Mouse (Mus musculus) embryonic facial prominence, embryonic 10.5 days (tissue): ENCODE results near the gene Kirrel. TPM values are rescaled to one million over a fixed set of nuclear protein-coding genes. Genes with fewer than 3 reads are reported as not detected.

Experiments used
- DNase-seq: peaks from one replicate; pipeline ENCODE4 v3.0.0-alpha.2; 2017; ENCODE audit warnings: low spot score
- H3K27ac ChIP-seq: fragments of 300-500 bp; sonication (generic); replicated peaks from 2 replicates; pipeline ENCODE4 v1.5.1; 2016; ENCODE audit warnings: mild to moderate bottlenecking
- H3K27me3 ChIP-seq: fragments of 300-500 bp; sonication (generic); replicated peaks from 2 replicates; pipeline ENCODE4 v1.6.1; 2016; ENCODE audit warnings: low read depth, mild to moderate bottlenecking; ENCODE audit not compliant: poor library complexity, severe bottlenecking
- H3K36me3 ChIP-seq: fragments of 300-500 bp; sonication (generic); replicated peaks from 2 replicates; pipeline ENCODE4 v1.6.1; 2016; ENCODE audit warnings: mild to moderate bottlenecking, moderate library complexity
- H3K4me1 ChIP-seq: fragments of 300-500 bp; sonication (generic); 2 replicates; pipeline ENCODE4 v1.6.1; 2016
- H3K4me3 ChIP-seq: fragments of 300-500 bp; sonication (generic); 2 replicates; pipeline ENCODE4 v1.5.1; 2016; ENCODE audit warnings: mild to moderate bottlenecking, moderate library complexity
- H3K9me3 ChIP-seq: fragments of 300-500 bp; sonication (generic); 2 replicates; pipeline ENCODE4 v1.6.1; 2016; ENCODE audit warnings: mild to moderate bottlenecking
- WGBS: fragments of 180-500 bp; shearing (Covaris S2); methylation state at CpG from one replicate; pipeline ENCODE4 v1.1.7; 2016; 5-methylcytosine and 5-hydroxymethylcytosine counted together
- polyA plus RNA-seq: library from polyadenylated mRNA; unstranded; fragments of >200 nt; fragmentation: Nextera tagmentation; extraction: Ambion mirVana; gene quantifications from 2 replicates; pipeline ENCODE4 v1.2.1, GENCODE M21; 2016

Kirrel gene
- polyA plus RNA-seq, 1 experiment from 2014 or later = 17.4 TPM

DNA sequence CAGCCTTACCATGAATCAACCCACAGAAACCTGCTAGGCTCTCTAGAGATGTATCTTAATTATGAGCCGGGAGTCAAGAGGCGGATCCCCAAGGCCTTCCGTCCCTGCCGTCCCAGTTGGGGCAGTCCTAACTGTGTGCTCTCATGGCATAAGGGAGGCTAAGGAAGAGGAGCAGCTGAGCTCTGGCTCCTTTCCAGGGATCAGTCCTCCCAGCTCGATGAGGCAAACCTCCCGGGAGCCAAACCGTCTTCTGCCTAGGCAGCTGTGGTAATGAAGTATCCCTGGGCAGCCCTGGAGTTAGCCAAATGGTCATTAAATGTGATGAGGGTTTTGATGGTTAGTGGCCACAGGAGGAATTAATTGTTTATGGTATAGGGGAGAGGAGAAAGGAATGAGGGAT is 87.4 kb downstream of the Kirrel start:
- no peaks in the 10 kb centered on the region for H3K27me3 ChIP-seq
- no peak overlapping the region for H3K27ac ChIP-seq
- no peaks in the 10 kb centered on the region for H3K9me3 ChIP-seq
- 90% methylated on average over 7 of the region's 7 CpGs for WGBS
- DNase-seq = no peak
- no peaks in the 10 kb centered on the region for H3K4me1 ChIP-seq
- H3K36me3 ChIP-seq = peaks cover 95% of the 10 kb centered on the region
- no peak overlapping the region for H3K4me3 ChIP-seq

GRCm38 (mm10) chr3:87082235-87082634 is 92.3 kb downstream of the Kirrel start:
- Histone ChIP-seq H3K27ac (no peak overlapping the region), H3K27me3 (no peaks in the 10 kb centered on the region), H3K9me3 (no peaks in the 10 kb centered on the region), H3K4me1 (peaks cover 10% of the 10 kb centered on the region), H3K36me3 (peaks cover 83% of the 10 kb centered on the region), H3K4me3 (no peak overlapping the region)
- DNase-seq = peak; percentile 77
- 72% methylated on average over 3 of the region's 3 CpGs for WGBS

GRCm38 (mm10) chr3:87079751-87080150 is 94.8 kb downstream of the Kirrel start:
- Histone ChIP-seq H3K36me3 (peaks cover 58% of the 10 kb centered on the region), H3K27me3 (no peaks in the 10 kb centered on the region), H3K27ac (no peak overlapping the region), H3K4me3 (no peak overlapping the region), H3K9me3 (no peaks in the 10 kb centered on the region), H3K4me1 (peaks cover 12% of the 10 kb centered on the region)
- WGBS = 88% methylated on average over 4 of the region's 4 CpGs
- DNase-seq = no peak

- DNase-seq = no peak
- Histone ChIP-seq H3K4me3 (no peak overlapping the region), H3K9me3 (no peaks in the 10 kb centered on the region), H3K27ac (no peak overlapping the region), H3K4me1 (peaks cover 12% of the 10 kb centered on the region), H3K27me3 (no peaks in the 10 kb centered on the region), H3K36me3 (peaks cover 56% of the 10 kb centered on the region)
- 92% methylated on average over 7 of the region's 7 CpGs for WGBS
These were observed 95.2 kb downstream of the Kirrel start for GRCm38 (mm10) chr3:87079301-87079700.

DNA sequence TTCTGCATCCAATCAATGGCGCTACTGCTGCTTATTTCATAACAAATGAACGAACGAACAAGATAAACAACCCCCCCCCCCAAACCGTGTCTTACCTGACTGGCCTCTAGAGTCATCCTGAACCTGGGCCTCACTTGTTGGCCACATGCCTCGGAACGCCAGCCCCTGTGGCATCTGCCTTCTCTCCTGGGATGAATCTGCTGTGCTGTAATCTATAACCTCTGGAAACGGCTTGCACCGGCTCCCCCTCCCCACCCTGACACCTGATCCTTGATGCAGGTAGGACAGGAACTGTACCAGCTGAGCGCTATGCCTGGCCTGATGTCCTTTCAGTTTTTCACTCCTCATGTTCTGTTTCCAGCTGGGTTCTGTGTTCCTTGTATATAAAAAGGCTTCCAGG is 96.9 kb downstream of the Kirrel start:
- Histone ChIP-seq H3K4me3 (no peak overlapping the region), H3K27ac (no peak overlapping the region), H3K27me3 (no peaks in the 10 kb centered on the region), H3K36me3 (peaks cover 40% of the 10 kb centered on the region), H3K9me3 (no peaks in the 10 kb centered on the region), H3K4me1 (peaks cover 24% of the 10 kb centered on the region)
- no peak for DNase-seq
- WGBS = 58% methylated on average over 9 of the region's 9 CpGs

DNA sequence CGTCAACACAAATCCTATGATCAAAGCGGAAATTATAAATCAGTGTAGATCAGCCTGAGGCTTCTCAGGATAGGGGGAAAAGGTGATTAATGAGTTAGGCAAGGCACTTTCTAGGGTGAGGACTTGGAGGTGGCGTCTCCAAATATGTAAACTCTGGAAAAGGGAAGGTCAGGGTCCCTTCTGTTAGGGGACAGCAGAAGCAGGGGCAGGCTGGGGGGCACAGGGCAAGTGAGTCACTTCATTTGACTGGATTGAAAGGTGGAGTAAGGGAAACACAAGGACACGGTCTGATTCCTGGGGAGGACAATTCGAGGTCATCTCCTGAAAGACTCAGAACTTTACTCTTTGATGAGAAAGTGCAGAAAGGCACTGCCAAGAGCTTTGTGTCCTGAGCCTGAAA is 97.6 kb downstream of the Kirrel start:
- WGBS = 84% methylated on average over 5 of the region's 5 CpGs
- no peak overlapping the region for H3K27ac ChIP-seq
- H3K4me3 ChIP-seq = no peak overlapping the region
- peaks cover 32% of the 10 kb centered on the region for H3K4me1 ChIP-seq
- no peaks in the 10 kb centered on the region for H3K9me3 ChIP-seq
- DNase-seq = no peak
- peaks cover 32% of the 10 kb centered on the region for H3K36me3 ChIP-seq
- no peaks in the 10 kb centered on the region for H3K27me3 ChIP-seq

DNA sequence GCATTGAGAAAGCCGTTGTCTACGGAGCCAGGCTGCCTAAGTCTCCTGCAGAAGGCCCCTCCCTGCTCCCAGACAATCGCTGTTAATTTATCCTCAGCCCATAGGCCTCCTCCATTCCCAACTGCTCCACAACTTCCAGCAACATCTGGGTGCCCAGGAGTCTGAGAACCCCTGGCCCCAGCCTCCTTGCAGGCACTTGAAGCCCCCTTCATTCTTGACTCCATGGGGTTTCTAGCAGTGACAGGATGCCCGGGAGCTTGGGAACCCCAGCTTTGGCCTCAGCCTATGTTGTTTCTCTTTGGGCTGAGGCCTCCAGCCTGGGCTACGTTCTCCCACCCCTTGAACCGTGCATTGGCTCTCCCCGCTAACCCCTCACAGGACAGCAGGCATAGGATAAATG is 98.4 kb downstream of the Kirrel start:
- 87% methylated on average over 7 of the region's 7 CpGs for WGBS
- peaks cover 32% of the 10 kb centered on the region for H3K4me1 ChIP-seq
- H3K27me3 ChIP-seq = no peaks in the 10 kb centered on the region
- peak; percentile 8 for DNase-seq
- H3K9me3 ChIP-seq = no peaks in the 10 kb centered on the region
- no peak overlapping the region for H3K27ac ChIP-seq
- peaks cover 25% of the 10 kb centered on the region for H3K36me3 ChIP-seq
- H3K4me3 ChIP-seq = no peak overlapping the region

- peaks cover 28% of the 10 kb centered on the region for H3K4me1 ChIP-seq
- H3K27ac ChIP-seq = no peak overlapping the region
- H3K36me3 ChIP-seq = 0 out of 2 replicates have a peak, but pooled peaks cover 2% of the 10 kb centered on the region
- peak; percentile 39 for DNase-seq
- no peak overlapping the region for H3K4me3 ChIP-seq
- no peaks in the 10 kb centered on the region for H3K9me3 ChIP-seq
- WGBS = 30% methylated on average over 13 of the region's 13 CpGs
- H3K27me3 ChIP-seq = no peaks in the 10 kb centered on the region
These were observed 101.7 kb downstream of the Kirrel start for GRCm38 (mm10) chr3:87072612-87073515.

DNA sequence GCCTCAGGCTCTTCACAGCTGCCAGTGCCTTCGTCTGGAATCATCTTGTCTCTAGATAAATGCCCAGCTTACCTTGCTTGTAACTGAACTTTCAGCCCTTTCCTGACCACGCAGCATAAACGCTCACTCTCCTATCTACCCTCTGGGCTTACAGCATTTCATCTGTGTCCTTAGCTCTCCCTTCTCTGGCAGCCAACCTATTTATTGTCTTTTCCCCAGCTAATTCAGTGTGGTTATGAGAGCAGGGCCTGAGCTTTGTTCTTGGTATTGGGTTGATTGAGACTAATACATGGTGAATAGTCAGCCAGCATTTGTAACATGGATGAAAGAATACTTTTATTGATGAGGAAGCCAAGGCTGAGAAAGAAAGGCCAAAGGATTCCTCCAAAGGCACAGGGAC is 102.4 kb downstream of the Kirrel start:
- WGBS = 60% methylated on average over 3 of the region's 3 CpGs
- no peak for DNase-seq
- H3K27ac ChIP-seq = no peak overlapping the region
- H3K9me3 ChIP-seq = no peaks in the 10 kb centered on the region
- H3K36me3 ChIP-seq = 0 out of 2 replicates have a peak, but pooled peaks cover 2% of the 10 kb centered on the region
- peaks cover 21% of the 10 kb centered on the region for H3K4me1 ChIP-seq
- no peak overlapping the region for H3K4me3 ChIP-seq
- no peaks in the 10 kb centered on the region for H3K27me3 ChIP-seq

DNA sequence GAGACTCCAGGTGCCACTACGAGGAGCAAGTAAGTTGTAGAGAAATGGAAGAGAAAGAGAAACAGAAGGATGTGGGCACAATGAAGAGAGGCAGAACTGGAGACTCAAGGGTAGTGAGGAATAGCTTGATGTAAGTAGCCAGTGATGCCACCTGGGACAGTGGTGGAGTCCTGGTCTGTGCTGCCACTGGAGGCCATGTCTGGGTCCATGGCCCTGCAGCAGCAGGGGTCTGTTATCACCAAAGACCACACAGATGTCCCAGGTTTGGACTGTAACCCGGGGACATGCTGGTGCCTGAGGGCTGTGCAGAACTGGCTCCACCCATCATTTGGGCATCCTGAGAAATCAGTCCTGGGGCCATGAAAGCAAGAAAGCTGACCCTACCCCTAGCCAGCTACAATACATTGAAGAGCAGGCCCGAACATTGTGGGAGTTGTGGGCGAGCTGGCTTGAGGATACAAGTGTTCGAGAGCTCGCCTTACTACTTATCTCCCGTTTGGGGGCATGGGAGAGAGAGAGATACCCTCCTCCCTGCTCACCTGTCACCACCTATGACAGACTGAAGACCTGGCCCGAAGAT is 107.1 kb downstream of the Kirrel start:
- 85% methylated on average over 8 of the region's 8 CpGs for WGBS
- H3K27me3 ChIP-seq = no peaks in the 10 kb centered on the region
- H3K27ac ChIP-seq = no peak overlapping the region
- DNase-seq = no peak
- H3K9me3 ChIP-seq = no peaks in the 10 kb centered on the region
- H3K36me3 ChIP-seq = no peaks in the 10 kb centered on the region
- H3K4me1 ChIP-seq = peaks cover 5% of the 10 kb centered on the region
- H3K4me3 ChIP-seq = no peak overlapping the region

DNA sequence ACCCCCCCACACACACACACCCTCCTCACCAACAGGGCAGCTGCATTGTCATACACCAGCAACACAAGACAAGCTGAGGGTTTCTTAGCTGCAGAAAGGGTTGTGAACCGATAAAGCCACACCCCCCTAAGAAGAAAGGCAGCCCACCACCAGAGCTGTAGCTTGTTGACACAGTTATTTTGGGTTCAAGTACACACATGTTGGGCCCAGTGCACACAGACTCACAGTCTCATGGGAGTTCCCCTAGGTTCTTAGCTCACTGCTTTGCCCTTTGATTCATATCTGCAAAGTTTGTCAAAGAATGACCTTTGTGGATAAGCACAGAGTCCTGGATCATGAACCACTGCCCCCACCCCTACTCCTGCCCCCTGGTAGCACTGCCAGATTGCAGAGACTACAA is 120.6 kb downstream of the Kirrel start:
- Histone ChIP-seq H3K4me3 (no peak overlapping the region), H3K36me3 (no peaks in the 10 kb centered on the region), H3K27ac (no peak overlapping the region), H3K4me1 (no peaks in the 10 kb centered on the region), H3K9me3 (no peaks in the 10 kb centered on the region), H3K27me3 (no peaks in the 10 kb centered on the region)
- DNase-seq = no peak
- 91% methylated on average over 1 of the region's 1 CpGs for WGBS

DNA sequence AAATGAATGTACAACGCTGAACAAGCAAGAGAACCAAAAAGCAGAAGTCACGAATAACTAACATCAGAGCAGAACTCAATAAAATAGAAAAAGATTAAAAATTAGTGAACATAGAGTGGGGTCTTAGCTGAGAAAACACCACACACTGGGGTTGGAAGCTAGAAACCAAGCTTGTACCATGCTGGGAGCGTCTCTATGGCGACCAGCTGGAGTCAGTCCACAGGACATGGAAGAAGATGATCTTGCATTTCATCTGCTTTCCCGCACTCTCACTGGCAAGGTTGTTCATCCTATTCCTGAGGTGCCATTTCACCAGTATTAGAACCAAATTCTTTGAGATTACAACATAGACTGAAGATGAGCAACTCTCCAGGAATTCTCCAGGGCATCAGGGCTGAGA is 126.7 kb downstream of the Kirrel start:
- Histone ChIP-seq H3K36me3 (no peaks in the 10 kb centered on the region), H3K27me3 (no peaks in the 10 kb centered on the region), H3K4me3 (no peak overlapping the region), H3K9me3 (no peaks in the 10 kb centered on the region), H3K27ac (no peak overlapping the region), H3K4me1 (no peaks in the 10 kb centered on the region)
- DNase-seq = no peak
- 87% methylated on average over 5 of the region's 5 CpGs for WGBS

GRCm38 (mm10) chr3:87041733-87042132 is 132.8 kb downstream of the Kirrel start:
- 86% methylated on average over 2 of the region's 2 CpGs for WGBS
- no peaks in the 10 kb centered on the region for H3K4me1 ChIP-seq
- no peak for DNase-seq
- H3K36me3 ChIP-seq = no peaks in the 10 kb centered on the region
- no peaks in the 10 kb centered on the region for H3K27me3 ChIP-seq
- no peak overlapping the region for H3K27ac ChIP-seq
- no peaks in the 10 kb centered on the region for H3K9me3 ChIP-seq
- no peak overlapping the region for H3K4me3 ChIP-seq
